Mouse (Mus musculus) embryonic facial prominence, embryonic 13.5 days (tissue): ENCODE data around the gene Tcf25. TPM values are rescaled to one million over a fixed set of nuclear protein-coding genes. Genes with fewer than 3 reads are reported as not detected.

Experiments
- ATAC-seq: fragments of 200-750 bp; cut with Nextera tagmentation; 2 replicates; pipeline ENCODE4 v1.8.0; 2017; ENCODE audit warnings: low read depth; ENCODE audit not compliant: insufficient number of reproducible peaks, insufficient read depth, low FRiP score, low TSS enrichment
- H3K27ac ChIP-seq: fragments of 300-500 bp; sonication (generic); 2 replicates; pipeline ENCODE4 v1.5.1; 2015; ENCODE audit warnings: moderate library complexity, mild to moderate bottlenecking, inconsistent platforms
- H3K27me3 ChIP-seq: fragments of 300-500 bp; sonication (generic); 2 replicates; pipeline ENCODE4 v1.6.1; 2015; ENCODE audit warnings: mild to moderate bottlenecking, inconsistent platforms
- H3K36me3 ChIP-seq: fragments of 300-500 bp; sonication (generic); 2 replicates; pipeline ENCODE4 v1.6.1; 2015; ENCODE audit warnings: mild to moderate bottlenecking, inconsistent platforms
- H3K4me1 ChIP-seq: fragments of 300-500 bp; sonication (generic); 2 replicates; pipeline ENCODE4 v1.6.1; 2015; ENCODE audit warnings: inconsistent platforms
- H3K4me2 ChIP-seq: fragments of 300-500 bp; sonication (generic); 2 replicates; pipeline ENCODE4 v1.6.1; 2015; ENCODE audit warnings: moderate library complexity, mild to moderate bottlenecking, inconsistent platforms
- H3K4me3 ChIP-seq: fragments of 300-500 bp; sonication (generic); 2 replicates; pipeline ENCODE4 v1.5.1; 2015; ENCODE audit warnings: mild to moderate bottlenecking, inconsistent platforms
- H3K9ac ChIP-seq: fragments of 300-500 bp; sonication (generic); 2 replicates; pipeline ENCODE4 v1.6.1; 2015; ENCODE audit warnings: mild to moderate bottlenecking, inconsistent platforms
- H3K9me3 ChIP-seq: fragments of 300-500 bp; sonication (generic); 2 replicates; pipeline ENCODE4 v1.6.1; 2016; ENCODE audit warnings: inconsistent platforms
- WGBS: fragments of 180-500 bp; shearing (Covaris S2); methylation state at CpG from one replicate; pipeline ENCODE4 v1.1.7; 2015; ENCODE audit warnings: mixed read lengths; 5-methylcytosine and 5-hydroxymethylcytosine counted together
- polyA plus RNA-seq: library from polyadenylated mRNA; unstranded; fragments of >200 nt; fragmentation: Nextera tagmentation; extraction: Ambion mirVana; gene quantifications from 2 replicates; pipeline ENCODE4 v1.2.1, GENCODE M21; 2015

Gene Tcf25
- 148 and 162 TPM in 2 replicates for polyA plus RNA-seq

DNA sequence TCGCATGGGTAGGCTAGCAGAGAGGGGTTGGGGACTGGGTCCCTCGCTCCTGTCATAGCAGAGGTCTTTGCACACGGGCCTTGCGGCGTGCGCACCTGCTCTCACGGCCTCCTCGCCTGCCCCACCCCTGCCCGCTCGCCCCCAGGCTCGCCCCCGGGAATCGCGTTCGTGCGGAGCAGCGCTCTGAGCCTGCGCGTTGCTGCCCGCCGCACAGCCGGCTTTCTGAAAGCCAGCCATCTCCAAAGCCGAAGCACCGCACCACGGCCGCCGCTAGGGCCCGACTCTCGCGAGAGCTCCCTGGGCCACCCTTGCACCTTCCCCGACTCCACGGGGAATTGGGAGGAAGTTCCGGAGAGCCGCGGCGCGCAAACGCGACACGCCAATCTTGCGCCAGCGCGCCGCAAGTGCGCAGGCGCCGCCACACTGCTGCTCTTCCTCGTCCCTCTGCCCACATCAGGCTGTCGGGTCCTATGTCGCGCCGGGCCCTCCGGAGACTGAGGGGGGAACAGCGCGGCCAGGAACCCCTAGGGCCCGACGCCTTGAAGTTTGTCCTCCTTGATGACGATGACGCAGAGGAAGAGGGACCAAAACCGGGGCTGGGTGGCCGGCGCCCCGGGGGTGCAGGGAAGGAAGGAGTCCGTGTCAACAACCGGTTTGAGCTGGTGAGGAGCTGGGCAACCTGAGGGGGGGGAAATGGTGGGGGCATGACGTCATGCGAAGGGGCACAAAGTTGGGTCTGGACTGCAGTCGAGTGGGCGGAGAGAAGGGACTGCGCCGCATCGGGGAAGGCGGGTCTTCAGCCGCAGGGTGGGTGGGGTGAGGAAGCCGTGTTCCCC, at the start of gene Tcf25:
TSS of gene Tcf25 (plus strand) at position 351 of the 836 bp plus-strand sequence.
- H3K4me2 ChIP-seq: peak within 1 kb of the TSS; percentile 76
- H3K36me3 ChIP-seq: peaks cover 17% of the 10 kb centered on the region; the same call in 1 of the 2 replicates
- WGBS: under 1% methylated on average over 75 of the region's 75 CpGs
- peak within 1 kb of the TSS; percentile 80 for H3K4me3 ChIP-seq
- H3K9ac ChIP-seq: peak within 1 kb of the TSS; percentile 87
- no peaks in the 10 kb centered on the region for H3K27me3 ChIP-seq
- H3K9me3 ChIP-seq: no peaks in the 10 kb centered on the region
- peak within 1 kb of the TSS; percentile 96 for H3K27ac ChIP-seq
- peak; percentile 91 for ATAC-seq
- H3K4me1 ChIP-seq: peaks cover 17% of the 10 kb centered on the region

DNA sequence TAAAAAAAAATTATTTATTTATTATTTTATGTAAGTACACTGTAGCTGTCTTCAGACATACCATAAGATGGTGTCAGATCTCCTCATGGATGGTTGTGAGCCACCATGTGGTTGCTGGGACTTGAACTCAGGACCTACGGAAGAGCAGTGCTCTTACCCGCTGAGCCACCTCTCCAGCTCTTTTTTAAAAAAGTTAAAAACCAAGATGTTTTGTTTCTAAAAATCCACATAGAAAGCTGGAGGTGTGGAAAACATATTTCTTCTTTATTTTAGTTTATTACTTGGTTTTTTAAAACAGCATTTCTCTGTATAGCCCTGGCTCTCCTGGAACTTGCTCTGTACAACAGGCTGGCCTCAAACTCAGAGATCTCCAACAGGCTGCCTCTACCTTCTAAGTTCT, 45.0 kb upstream of the Tcf25 start:
- Histone ChIP-seq H3K9me3 (no peaks in the 10 kb centered on the region), H3K9ac (no peak overlapping the region), H3K27ac (no peak overlapping the region), H3K4me2 (no peak overlapping the region), H3K4me3 (no peak overlapping the region), H3K36me3 (no peaks in the 10 kb centered on the region), H3K27me3 (peaks cover 10% of the 10 kb centered on the region; the same call in 1 of the 2 replicates), H3K4me1 (peaks cover 8% of the 10 kb centered on the region)
- 93% methylated on average over 2 of the region's 2 CpGs for WGBS
- ATAC-seq: no peak

DNA sequence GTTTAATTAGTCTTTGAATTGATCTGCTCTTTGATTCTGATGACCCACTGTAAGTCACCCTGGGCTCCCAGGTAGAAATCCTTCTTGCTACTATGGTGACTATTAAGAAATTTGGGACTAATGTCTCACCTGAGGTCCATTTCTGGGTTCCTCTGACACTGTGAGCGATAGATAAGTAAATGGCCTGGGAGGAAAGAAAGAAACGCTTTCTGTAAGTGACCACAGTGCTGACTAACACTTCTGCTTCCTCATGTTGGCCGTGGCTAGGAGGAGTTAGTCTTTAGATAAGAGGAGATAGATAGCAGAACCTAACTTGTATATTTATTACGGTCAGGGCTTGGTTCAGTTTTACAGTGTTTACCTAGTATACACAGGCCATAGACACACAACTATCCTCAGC, 44.2 kb upstream of the Tcf25 start:
- Histone ChIP-seq H3K9me3 (no peaks in the 10 kb centered on the region), H3K4me1 (peaks cover 14% of the 10 kb centered on the region), H3K36me3 (no peaks in the 10 kb centered on the region), H3K4me2 (no peak overlapping the region), H3K27ac (no peak overlapping the region), H3K9ac (no peak overlapping the region), H3K4me3 (no peak overlapping the region), H3K27me3 (peaks cover 18% of the 10 kb centered on the region)
- no peak for ATAC-seq
- 86% methylated on average over 4 of the region's 4 CpGs for WGBS

DNA sequence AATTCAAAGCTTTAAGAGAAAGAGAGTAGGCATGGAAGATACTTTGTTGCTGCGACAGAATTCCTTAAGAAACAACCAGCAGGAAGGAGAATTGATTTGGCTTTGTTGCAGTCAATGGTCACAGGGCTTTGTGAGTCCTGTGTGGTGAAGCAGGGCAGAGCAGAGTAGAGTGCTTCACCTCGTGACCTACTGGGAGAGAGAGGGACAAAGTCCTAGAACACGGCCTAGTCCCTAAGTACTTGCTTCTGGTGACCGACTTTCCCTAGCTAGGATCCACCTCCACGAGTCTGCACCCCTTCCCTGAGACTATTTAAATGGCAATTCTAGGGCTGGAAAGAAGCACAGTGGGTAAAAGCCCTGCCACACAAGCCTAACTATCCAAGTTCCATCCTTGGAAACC, 43.6 kb upstream of the Tcf25 start:
- H3K27me3 ChIP-seq: peaks cover 24% of the 10 kb centered on the region
- no peak for ATAC-seq
- peaks cover 14% of the 10 kb centered on the region for H3K4me1 ChIP-seq
- WGBS: 75% methylated on average over 5 of the region's 5 CpGs
- H3K4me3 ChIP-seq: no peak overlapping the region
- H3K4me2 ChIP-seq: no peak overlapping the region
- no peaks in the 10 kb centered on the region for H3K36me3 ChIP-seq
- H3K9ac ChIP-seq: no peak overlapping the region
- no peak overlapping the region for H3K27ac ChIP-seq
- no peaks in the 10 kb centered on the region for H3K9me3 ChIP-seq

DNA sequence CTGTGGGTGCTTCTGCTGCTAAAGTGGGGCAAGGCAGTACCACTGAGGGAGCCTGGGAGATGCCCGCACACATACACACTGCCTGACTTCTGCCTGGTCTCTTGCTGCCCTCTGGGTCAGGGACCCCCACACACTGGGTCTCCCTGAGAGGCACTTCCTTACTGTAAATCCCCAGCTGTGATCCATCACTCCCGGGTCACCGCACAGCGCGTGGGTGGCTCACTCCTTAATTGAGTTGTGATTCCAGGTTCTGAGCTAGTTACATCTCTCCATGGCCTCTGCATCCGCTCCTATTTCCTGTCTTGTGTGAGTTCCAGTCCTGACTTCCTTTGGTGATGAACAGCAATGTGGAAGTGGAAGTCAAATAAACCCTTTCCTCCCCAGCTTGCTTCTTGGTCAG, 42.9 kb upstream of the Tcf25 start:
- Histone ChIP-seq H3K4me1 (peaks cover 14% of the 10 kb centered on the region), H3K4me3 (no peak overlapping the region), H3K27ac (no peak overlapping the region), H3K27me3 (peaks cover 24% of the 10 kb centered on the region), H3K9me3 (no peaks in the 10 kb centered on the region), H3K9ac (no peak overlapping the region), H3K4me2 (no peak overlapping the region), H3K36me3 (no peaks in the 10 kb centered on the region)
- WGBS: 77% methylated on average over 6 of the region's 6 CpGs
- ATAC-seq: no peak

DNA sequence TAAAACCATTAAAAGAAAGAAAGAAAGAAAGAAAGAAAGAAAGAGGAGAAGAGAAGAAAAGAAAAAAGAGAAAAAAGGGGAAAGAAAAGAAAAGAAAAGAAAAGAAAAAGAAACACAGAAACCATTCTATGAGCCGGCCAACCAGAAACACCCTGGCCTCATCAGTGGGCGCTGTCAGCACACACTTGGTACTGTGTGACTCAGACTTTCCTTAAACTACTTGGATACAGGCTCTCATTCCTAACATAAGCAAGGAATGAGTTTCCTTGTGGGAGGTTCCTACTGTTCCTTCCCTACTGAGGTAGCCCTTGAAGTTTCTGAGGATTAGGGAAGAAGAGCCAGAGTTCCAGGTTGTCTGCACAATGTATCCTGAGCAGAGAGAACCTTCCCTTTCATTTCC, 42.3 kb upstream of the Tcf25 start:
- Histone ChIP-seq H3K9ac (no peak overlapping the region), H3K36me3 (no peaks in the 10 kb centered on the region), H3K4me3 (no peak overlapping the region), H3K4me2 (no peak overlapping the region), H3K27ac (no peak overlapping the region), H3K27me3 (peaks cover 24% of the 10 kb centered on the region), H3K4me1 (peaks cover 14% of the 10 kb centered on the region), H3K9me3 (no peaks in the 10 kb centered on the region)
- no peak for ATAC-seq
- 75% methylated on average over 2 of the region's 2 CpGs for WGBS

DNA sequence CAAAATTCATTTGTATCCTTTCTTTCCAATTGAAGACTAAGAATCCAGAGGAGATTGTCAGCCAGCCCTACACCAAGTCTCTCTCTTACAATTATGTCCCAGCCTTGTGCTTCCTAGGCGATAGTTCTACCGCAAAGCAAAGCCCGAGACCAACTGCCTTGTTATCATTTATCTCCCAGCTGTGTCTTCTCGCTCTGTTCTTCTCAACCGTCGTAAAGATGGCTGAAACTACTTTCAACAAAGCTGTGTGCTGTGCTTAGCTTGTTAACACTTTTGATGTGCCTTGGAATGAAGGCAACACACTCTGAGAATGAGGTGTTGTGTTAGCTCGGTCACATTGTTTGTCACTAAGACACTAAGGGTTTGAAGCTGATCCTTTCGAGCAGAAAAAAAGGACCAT, 41.7 kb upstream of the Tcf25 start:
- H3K4me2 ChIP-seq: peak overlapping the region; percentile 97
- 41% methylated on average over 8 of the region's 8 CpGs for WGBS
- H3K36me3 ChIP-seq: no peaks in the 10 kb centered on the region
- 0 out of 2 replicates have a peak overlapping the region, but pooled peaks have one; percentile 22 for H3K27ac ChIP-seq
- peaks cover 14% of the 10 kb centered on the region for H3K4me1 ChIP-seq
- H3K27me3 ChIP-seq: peaks cover 24% of the 10 kb centered on the region
- H3K9me3 ChIP-seq: no peaks in the 10 kb centered on the region
- no peak overlapping the region for H3K9ac ChIP-seq
- no peak for ATAC-seq
- H3K4me3 ChIP-seq: peak overlapping the region; percentile 60

DNA sequence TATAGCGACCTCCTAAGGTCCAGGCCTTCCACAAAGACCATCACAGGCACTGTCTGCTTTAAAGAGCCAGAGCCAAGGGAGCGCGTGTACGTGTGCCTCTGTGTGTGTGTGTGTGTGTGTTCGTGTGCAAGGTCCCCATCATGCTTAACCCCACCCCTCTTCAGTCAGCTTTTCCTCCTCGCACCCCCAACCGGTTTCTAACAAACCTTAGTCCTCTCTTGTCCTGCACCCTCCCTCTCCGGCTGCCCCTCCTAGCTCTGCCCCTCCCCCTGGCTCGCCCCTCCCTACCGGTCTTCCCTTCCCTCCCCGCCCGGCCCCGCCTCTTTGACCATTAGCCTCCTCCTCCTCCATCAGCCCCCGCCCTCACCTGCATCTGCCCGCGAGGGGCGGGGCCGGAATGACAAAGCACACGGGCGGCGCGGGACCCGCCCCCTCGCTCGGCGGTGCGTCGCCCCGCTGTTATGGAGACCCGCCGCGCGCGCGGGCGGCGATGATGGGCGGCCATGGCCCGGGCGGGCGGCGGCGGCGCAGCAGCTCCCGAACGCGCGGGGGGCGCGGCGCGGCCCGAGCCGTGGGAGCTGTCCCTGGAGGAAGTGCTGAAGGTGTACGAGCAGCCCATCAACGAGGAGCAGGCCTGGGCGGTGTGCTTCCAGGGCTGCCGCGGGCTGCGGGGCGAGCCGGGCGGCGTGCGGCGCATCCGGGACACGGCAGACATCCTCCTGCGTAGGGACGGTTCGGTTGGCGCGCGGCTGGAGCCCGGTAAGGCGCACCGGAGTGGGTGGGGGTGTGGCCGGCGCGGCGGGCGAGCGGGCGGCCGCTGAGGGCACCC, 41.1 kb upstream of the Tcf25 start, which contains the start of gene Spire2:
TSS of gene Spire2 (plus strand) at position 452 of the 829 bp plus-strand sequence.
- H3K27ac ChIP-seq: 0 out of 2 replicates have a peak within 1 kb of the TSS, but pooled peaks have one; percentile 22
- peaks cover 14% of the 10 kb centered on the region for H3K4me1 ChIP-seq
- H3K9me3 ChIP-seq: no peaks in the 10 kb centered on the region
- H3K36me3 ChIP-seq: no peaks in the 10 kb centered on the region
- WGBS: under 1% methylated on average over 79 of the region's 85 CpGs
- H3K27me3 ChIP-seq: peaks cover 24% of the 10 kb centered on the region
- peak within 1 kb of the TSS; percentile 60 for H3K4me3 ChIP-seq
- H3K9ac ChIP-seq: peak within 1 kb of the TSS; percentile 67
- ATAC-seq: peak; percentile 77
- H3K4me2 ChIP-seq: peak within 1 kb of the TSS; percentile 97

DNA sequence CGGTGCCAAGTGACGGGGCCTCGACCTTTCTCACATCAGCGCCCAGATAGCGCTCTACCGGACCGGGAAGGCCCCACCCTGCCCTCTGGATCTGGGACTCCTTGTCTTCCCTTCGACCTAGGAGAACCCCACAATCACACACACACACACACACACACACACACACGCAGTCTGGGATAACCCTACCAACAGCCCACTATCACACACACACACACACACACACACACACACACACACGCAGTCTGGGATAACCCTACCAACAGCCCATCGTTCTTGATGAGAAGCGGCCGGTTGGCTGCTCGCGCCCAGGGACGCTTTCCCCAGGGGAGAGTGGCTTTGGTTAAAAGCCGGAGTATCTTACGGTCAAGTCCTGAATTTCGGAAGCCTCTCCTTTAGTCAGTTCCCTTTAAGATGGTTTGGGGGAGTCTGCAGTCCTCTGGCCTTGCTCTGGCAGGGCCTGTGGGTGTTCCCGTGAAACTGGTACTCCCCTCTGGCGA, 40.4 kb upstream of the Tcf25 start:
- Histone ChIP-seq H3K27me3 (peaks cover 24% of the 10 kb centered on the region), H3K27ac (no peak overlapping the region)
- 4% methylated on average over 14 of the region's 21 CpGs for WGBS

DNA sequence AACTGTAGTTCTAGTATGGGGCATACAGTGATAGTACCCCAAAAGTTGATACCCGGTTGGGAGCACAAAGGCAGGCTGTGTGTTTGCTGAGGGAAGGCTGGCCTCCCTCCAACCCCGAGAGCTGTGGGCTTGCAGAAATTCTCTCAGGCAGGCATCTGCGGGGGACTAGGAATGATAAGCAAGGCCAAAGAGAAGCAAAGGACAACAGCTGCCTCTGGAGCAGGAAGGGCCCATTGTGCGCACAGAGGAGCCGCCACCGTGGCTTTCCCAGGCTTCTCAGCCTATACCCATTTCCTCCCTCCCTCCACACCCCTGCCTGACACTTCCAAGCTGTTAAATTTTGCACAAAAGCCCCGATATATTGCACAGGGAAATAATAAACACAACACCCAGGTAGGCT, 39.7 kb upstream of the Tcf25 start:
- ATAC-seq: no peak
- H3K27me3 ChIP-seq: peaks cover 24% of the 10 kb centered on the region
- H3K4me2 ChIP-seq: peak overlapping the region; percentile 97
- no peaks in the 10 kb centered on the region for H3K36me3 ChIP-seq
- 0 out of 2 replicates have a peak overlapping the region, but pooled peaks have one; percentile 60 for H3K4me3 ChIP-seq
- WGBS: 9% methylated on average over 7 of the region's 7 CpGs
- peaks cover 14% of the 10 kb centered on the region for H3K4me1 ChIP-seq
- H3K9me3 ChIP-seq: no peaks in the 10 kb centered on the region
- no peak overlapping the region for H3K9ac ChIP-seq
- H3K27ac ChIP-seq: no peak overlapping the region; the same call in 1 of the 2 replicates

More for the DNA sequence above, 40.4 kb upstream of the Tcf25 start:
- Histone ChIP-seq H3K36me3 (no peaks in the 10 kb centered on the region), H3K4me1 (peaks cover 14% of the 10 kb centered on the region), H3K9ac (peak overlapping the region; percentile 67), H3K4me2 (peak overlapping the region; percentile 97), H3K4me3 (peak overlapping the region; percentile 60), H3K9me3 (no peaks in the 10 kb centered on the region)
- ATAC-seq: peak; percentile 16; the same call in 1 of the 2 replicates

DNA sequence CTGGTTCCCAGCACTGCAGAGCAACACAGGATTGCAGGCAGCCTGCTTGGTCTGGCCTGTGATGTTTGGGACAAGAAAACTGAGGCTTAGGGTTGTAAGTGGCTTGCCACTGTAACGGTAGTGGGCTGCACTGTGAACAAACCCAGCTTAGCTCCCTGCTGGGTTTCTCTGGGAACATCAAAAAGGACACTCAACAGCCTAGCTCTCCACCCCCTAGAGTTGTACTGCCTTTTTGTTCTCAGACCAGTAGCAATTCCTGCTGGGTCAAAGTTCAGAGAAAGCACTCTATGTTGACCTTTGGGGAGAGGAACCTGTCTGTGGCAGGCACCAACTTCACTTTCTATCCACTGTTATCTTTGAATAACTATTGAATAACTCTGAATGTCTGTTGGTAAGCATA, 39.1 kb upstream of the Tcf25 start:
- peaks cover 14% of the 10 kb centered on the region for H3K4me1 ChIP-seq
- H3K36me3 ChIP-seq: no peaks in the 10 kb centered on the region
- H3K27me3 ChIP-seq: peaks cover 24% of the 10 kb centered on the region
- no peak overlapping the region for H3K9ac ChIP-seq
- H3K4me3 ChIP-seq: no peak overlapping the region
- no peaks in the 10 kb centered on the region for H3K9me3 ChIP-seq
- no peak overlapping the region for H3K4me2 ChIP-seq
- 10% methylated on average over 1 of the region's 1 CpGs for WGBS
- no peak overlapping the region for H3K27ac ChIP-seq
- no peak for ATAC-seq
